Mouse (Mus musculus) MEL (cell line): Measurements from ENCODE around the gene Ssh3. TPM values are rescaled to one million over a fixed set of nuclear protein-coding genes. Genes with fewer than 3 reads are reported as not detected.

Experiments
- DNase-seq: peaks from one replicate; pipeline ENCODE4 v3.0.0; 2011; ENCODE audit warnings: low read depth, low spot score
- H3K27ac ChIP-seq: 2 replicates; pipeline ENCODE4 v1.5.1; 2012; ENCODE audit warnings: low read depth, mild to moderate bottlenecking, control low read depth, low read length, moderate library complexity; ENCODE audit not compliant: control insufficient read depth
- H3K27me3 ChIP-seq, 2 experiments: fragments of 150-350 bp in 1 of 2; sonication (generic) in 1 of 2; 2 replicates each; pipeline ENCODE4 v1.6.1; 2012; ENCODE audit warnings: low read length in 2 of 2, mild to moderate bottlenecking in 2 of 2, improper control_type of control experiment in 1 of 2, moderate library complexity in 1 of 2; ENCODE audit not compliant: insufficient read depth in 2 of 2, control insufficient read depth in 1 of 2
- H3K36me3 ChIP-seq, 2 experiments: 2 replicates each; pipeline ENCODE4 v1.6.1; 2012 to 2014; ENCODE audit warnings: low read length in 2 of 2, improper control_type of control experiment in 1 of 2, inconsistent platforms in 1 of 2, mild to moderate bottlenecking in 1 of 2; ENCODE audit not compliant: insufficient read depth in 2 of 2, control insufficient read depth in 1 of 2
- H3K4me1 ChIP-seq, 2 experiments: fragments of 150-350 bp in 1 of 2; sonication (generic) in 1 of 2; 2 replicates each; pipeline ENCODE4 v1.6.1; 2012; ENCODE audit warnings: low read length in 2 of 2, improper control_type of control experiment in 1 of 2, mild to moderate bottlenecking in 1 of 2; ENCODE audit not compliant: insufficient read depth in 2 of 2, control insufficient read depth in 1 of 2
- H3K4me3 ChIP-seq, 2 experiments: fragments of 150-350 bp in 1 of 2; sonication (generic) in 1 of 2; 2 replicates each; pipeline ENCODE4 v1.5.1; 2012; ENCODE audit warnings: low read depth in 2 of 2, low read length in 2 of 2, mild to moderate bottlenecking in 2 of 2, moderate library complexity in 2 of 2, control low read depth in 1 of 2, improper control_type of control experiment in 1 of 2; ENCODE audit not compliant: control insufficient read depth in 1 of 2, insufficient read depth in 1 of 2
- H3K79me2 ChIP-seq: 2 replicates; pipeline ENCODE4 v1.6.1; 2012; ENCODE audit warnings: mild to moderate bottlenecking, low read length, moderate library complexity; ENCODE audit not compliant: control insufficient read depth, poor library complexity, insufficient read depth
- H3K9ac ChIP-seq: 2 replicates; pipeline ENCODE4 v1.6.1; 2012; ENCODE audit warnings: low read depth, mild to moderate bottlenecking, control low read depth, low read length, moderate library complexity; ENCODE audit not compliant: control insufficient read depth, poor library complexity, severe bottlenecking
- H3K9me3 ChIP-seq: fragments of 150-350 bp; sonication (generic); replicated peaks from 2 replicates; pipeline ENCODE4 v1.6.1; 2012; ENCODE audit warnings: mild to moderate bottlenecking, low read length, improper control_type of control experiment, moderate library complexity; ENCODE audit not compliant: insufficient read depth
- BHLHE40 ChIP-seq: IDR thresholded peaks from 2 replicates; pipeline ENCODE4 v1.6.1; 2012; ENCODE audit warnings: low read depth, mild to moderate bottlenecking, inconsistent platforms, low read length, improper control_type of control experiment, borderline replicate concordance
- CHD1 ChIP-seq: IDR thresholded peaks from 2 replicates; pipeline ENCODE4 v1.6.1; 2012; ENCODE audit warnings: low read depth, mild to moderate bottlenecking, inconsistent platforms, low read length, improper control_type of control experiment
- CHD2 ChIP-seq: IDR thresholded peaks from 2 replicates; pipeline ENCODE4 v1.6.1; 2011; ENCODE audit warnings: low read length, improper control_type of control experiment
- CTCF ChIP-seq, 3 experiments: IDR thresholded peaks in 2 of 3; conservative IDR thresholded peaks in 1 of 3; 2 replicates each; pipeline ENCODE4 v1.5.1; 2011 to 2012; ENCODE audit warnings: low read length in 3 of 3, low read depth in 2 of 3, mild to moderate bottlenecking in 2 of 3, improper control_type of control experiment in 1 of 3, inconsistent platforms in 1 of 3, mixed read lengths in 1 of 3, moderate library complexity in 1 of 3; ENCODE audit not compliant: control insufficient read depth in 1 of 3, insufficient read depth in 1 of 3, poor library complexity in 1 of 3, severe bottlenecking in 1 of 3
- E2F4 ChIP-seq: IDR thresholded peaks from 2 replicates; pipeline ENCODE4 v1.6.1; 2011; ENCODE audit warnings: low read depth, low read length, improper control_type of control experiment, borderline replicate concordance
- ELF1 ChIP-seq: IDR thresholded peaks from 2 replicates; pipeline ENCODE4 v1.6.1; 2014; ENCODE audit warnings: low read depth, mild to moderate bottlenecking, inconsistent platforms, low read length, improper control_type of control experiment, moderate library complexity
- EP300 ChIP-seq, 2 experiments: IDR thresholded peaks; 2 replicates each; pipeline ENCODE4 v1.6.1; 2011; ENCODE audit warnings: improper control_type of control experiment in 2 of 2, low read length in 2 of 2, low read depth in 1 of 2, mild to moderate bottlenecking in 1 of 2
- GABPA ChIP-seq: IDR thresholded peaks from 2 replicates; pipeline ENCODE4 v1.6.1; 2012; ENCODE audit warnings: low read depth, mild to moderate bottlenecking, inconsistent platforms, low read length, improper control_type of control experiment, moderate library complexity
- GATA1 ChIP-seq: IDR thresholded peaks from 2 replicates; pipeline ENCODE4 v1.6.1; 2011; ENCODE audit warnings: low read depth, low read length, improper control_type of control experiment
- HCFC1 ChIP-seq: IDR thresholded peaks from 2 replicates; pipeline ENCODE4 v1.6.1; 2012; ENCODE audit warnings: low read depth, mild to moderate bottlenecking, inconsistent platforms, low read length, improper control_type of control experiment, moderate library complexity
- JUND ChIP-seq: IDR thresholded peaks from 2 replicates; pipeline ENCODE4 v1.6.1; 2011; ENCODE audit warnings: low read depth, mild to moderate bottlenecking, improper control_type of control experiment, low read length
- KAT2A ChIP-seq: conservative IDR thresholded peaks from 2 replicates; pipeline ENCODE4 v1.6.1; 2012; ENCODE audit warnings: low read depth, low read length, improper control_type of control experiment, inconsistent platforms
- MAX ChIP-seq: IDR thresholded peaks from 2 replicates; pipeline ENCODE4 v1.6.1; 2011; ENCODE audit warnings: low read length, improper control_type of control experiment
- MAZ ChIP-seq: IDR thresholded peaks from 2 replicates; pipeline ENCODE4 v1.6.1; 2012; ENCODE audit warnings: low read depth, mild to moderate bottlenecking, inconsistent platforms, low read length, improper control_type of control experiment
- MEF2A ChIP-seq: IDR thresholded peaks from 2 replicates; pipeline ENCODE4 v1.6.1; 2014; ENCODE audit warnings: low read depth, mild to moderate bottlenecking, inconsistent platforms, low read length, improper control_type of control experiment; ENCODE audit not compliant: poor library complexity, insufficient replicate concordance, severe bottlenecking; ENCODE audit errors: extremely low read depth
- MXI1 ChIP-seq: IDR thresholded peaks from 2 replicates; pipeline ENCODE4 v1.6.1; 2011; ENCODE audit warnings: mild to moderate bottlenecking, low read depth, low read length, improper control_type of control experiment
- MYB ChIP-seq: IDR thresholded peaks from 2 replicates; pipeline ENCODE4 v1.6.1; 2011; ENCODE audit warnings: mild to moderate bottlenecking, low read depth, low read length, improper control_type of control experiment
- MYC ChIP-seq: IDR thresholded peaks from 2 replicates; pipeline ENCODE4 v1.6.1; 2011; ENCODE audit warnings: low read depth, mild to moderate bottlenecking, low read length, improper control_type of control experiment, moderate library complexity
- NELFE ChIP-seq: IDR thresholded peaks from 2 replicates; pipeline ENCODE4 v1.6.1; 2011; ENCODE audit warnings: low read depth, low read length, improper control_type of control experiment
- NRF1 ChIP-seq: IDR thresholded peaks from 2 replicates; pipeline ENCODE4 v1.6.1; 2014; ENCODE audit warnings: low read depth, mild to moderate bottlenecking, inconsistent platforms, low read length, improper control_type of control experiment, moderate library complexity; ENCODE audit not compliant: poor library complexity, insufficient read depth, severe bottlenecking
- POLR2A ChIP-seq, 2 experiments: IDR thresholded peaks; 2 replicates each; pipeline ENCODE4 v1.6.1; 2011 to 2012; ENCODE audit warnings: low read length in 2 of 2, mild to moderate bottlenecking in 2 of 2, control low read depth in 1 of 2, improper control_type of control experiment in 1 of 2, low read depth in 1 of 2, moderate library complexity in 1 of 2; ENCODE audit not compliant: control insufficient read depth in 1 of 2, insufficient read depth in 1 of 2, poor library complexity in 1 of 2
- POLR2AphosphoS2 ChIP-seq: IDR thresholded peaks from 2 replicates; pipeline ENCODE4 v1.6.1; 2011; ENCODE audit warnings: low read length, improper control_type of control experiment
- POLR2AphosphoS5 ChIP-seq: IDR thresholded peaks from 2 replicates; pipeline ENCODE4 v1.6.1; 2012; ENCODE audit warnings: low read depth, borderline replicate concordance, mild to moderate bottlenecking, inconsistent platforms, low read length, moderate library complexity, mixed read lengths
- RAD21 ChIP-seq: IDR thresholded peaks from 2 replicates; pipeline ENCODE4 v1.6.1; 2011; ENCODE audit warnings: mild to moderate bottlenecking, low read depth, low read length, improper control_type of control experiment
- RCOR1 ChIP-seq: IDR thresholded peaks from 2 replicates; pipeline ENCODE4 v1.6.1; 2012; ENCODE audit warnings: low read depth, mild to moderate bottlenecking, inconsistent platforms, low read length, improper control_type of control experiment
- SIN3A ChIP-seq: IDR thresholded peaks from 2 replicates; pipeline ENCODE4 v1.6.1; 2012; ENCODE audit warnings: low read length, improper control_type of control experiment, inconsistent platforms
- SMC3 ChIP-seq: IDR thresholded peaks from 2 replicates; pipeline ENCODE4 v1.6.1; 2011; ENCODE audit warnings: low read depth, low read length, improper control_type of control experiment
- TAL1 ChIP-seq: IDR thresholded peaks from 2 replicates; pipeline ENCODE4 v1.6.1; 2012; ENCODE audit warnings: mild to moderate bottlenecking, inconsistent platforms, low read length, moderate library complexity, mixed read lengths
- TBP ChIP-seq: IDR thresholded peaks from 2 replicates; pipeline ENCODE4 v1.8.0; 2011; ENCODE audit warnings: low read depth, low read length, improper control_type of control experiment
- TCF12 ChIP-seq: IDR thresholded peaks from 2 replicates; pipeline ENCODE4 v1.6.1; 2014; ENCODE audit warnings: low read depth, mild to moderate bottlenecking, inconsistent platforms, low read length, improper control_type of control experiment, moderate library complexity
- USF1 ChIP-seq: IDR thresholded peaks from 2 replicates; pipeline ENCODE4 v1.6.1; 2014; ENCODE audit warnings: low read depth, mild to moderate bottlenecking, inconsistent platforms, low read length, improper control_type of control experiment, moderate library complexity
- USF2 ChIP-seq, 2 experiments: IDR thresholded peaks; 2 replicates each; pipeline ENCODE4 v1.6.1; 2011 to 2012; ENCODE audit warnings: improper control_type of control experiment in 2 of 2, low read length in 2 of 2, borderline replicate concordance in 1 of 2, inconsistent platforms in 1 of 2, low read depth in 1 of 2, mild to moderate bottlenecking in 1 of 2; ENCODE audit not compliant: insufficient read depth in 1 of 2
- ZC3H11A ChIP-seq: IDR thresholded peaks from 2 replicates; pipeline ENCODE4 v1.6.1; 2012; ENCODE audit warnings: low read depth, mild to moderate bottlenecking, inconsistent platforms, low read length, improper control_type of control experiment
- ZKSCAN1 ChIP-seq: IDR thresholded peaks from 2 replicates; pipeline ENCODE4 v1.6.1; 2012; ENCODE audit warnings: low read depth, mild to moderate bottlenecking, inconsistent platforms, low read length, improper control_type of control experiment, moderate library complexity
- ZMIZ1 ChIP-seq: IDR thresholded peaks from 2 replicates; pipeline ENCODE4 v1.6.1; 2012; ENCODE audit warnings: low read depth, mild to moderate bottlenecking, inconsistent platforms, low read length, improper control_type of control experiment, moderate library complexity
- ZNF384 ChIP-seq: IDR thresholded peaks from 2 replicates; pipeline ENCODE4 v1.6.1; 2012; ENCODE audit warnings: low read depth, mild to moderate bottlenecking, inconsistent platforms, low read length, improper control_type of control experiment
- polyA plus RNA-seq, 2 experiments: library from polyadenylated mRNA; stranded (reverse) in 1 of 2; unstranded in 1 of 2; fragments of >175 nt in 1 of 2; fragments of >200 nt in 1 of 2; gene quantifications; 2 replicates each; pipeline versions ENCODE4 v1.2.1 to v1.2.4; 2012; ENCODE audit warnings: low replicate concordance in 2 of 2, low read depth in 1 of 2; ENCODE audit not compliant: insufficient read length in 2 of 2, insufficient read depth in 1 of 2, missing spikeins in 1 of 2
- total RNA-seq: library from RNA; depleted of rRNA; stranded (reverse); fragments of 300-350 nt; gene quantifications from 2 replicates; pipeline ENCODE4 v1.2.3, GENCODE M21; 2012

Gene Ssh3
- total and polyA plus RNA-seq, 3 experiments: 9.2 to 14.1 TPM; not detected in 1

GRCm38 (mm10) chr19:4257216-4257896 is 11.6 kb downstream of the Ssh3 start:
- H3K9ac ChIP-seq: peak overlapping the region; percentile 83
- H3K27me3 ChIP-seq: no peaks in the 10 kb centered on the region
- peak; percentile 96 for DNase-seq
- H3K27ac ChIP-seq: peak overlapping the region; percentile 22; the same call in 1 of the 2 replicates
- H3K36me3 ChIP-seq: peaks cover 0 to 3% of the 10 kb centered on the region in 2 experiments; a peak in 1 of 4 replicates
- H3K4me1 ChIP-seq: peaks cover 2 to 4% of the 10 kb centered on the region in 2 experiments; a peak in 3 of 4 replicates
- peaks cover 3% of the 10 kb centered on the region; the same call in 1 of the 2 replicates for H3K79me2 ChIP-seq
- peak overlapping the region; percentile 71 to 80 for H3K4me3 ChIP-seq
- H3K9me3 ChIP-seq: no peaks in the 10 kb centered on the region
- TF ChIP-seq POLR2A (IDR thresholded peaks at IDR 0.05; ENCODE audit: control insufficient read depth in 1 of 2, insufficient read depth in 1 of 2, low read depth in 1 of 2, low read length in 2 of 2, poor library complexity in 1 of 2): peak; percentile 36 to 47; a peak in 1 of 4 replicates
- TF ChIP-seq ELF1: peak; percentile 81
- TF ChIP-seq POLR2AphosphoS2: no peak
- TF ChIP-seq USF1: 0 out of 2 replicates have a peak, but pooled peaks have one; percentile 5
- TF ChIP-seq E2F4: no peak
- peak; percentile 74 to 100 (median 91) for TF ChIP-seq CTCF (IDR thresholded peaks at IDR 0.05 in 2 of 3, conservative IDR thresholded peaks at IDR 0.05 in 1 of 3; ENCODE audit: control insufficient read depth in 1 of 3, insufficient read depth in 1 of 3, low read depth in 2 of 3, low read length in 3 of 3, poor library complexity in 1 of 3, severe bottlenecking in 1 of 3)
- no peak for TF ChIP-seq GABPA
- TF ChIP-seq MXI1: peak; percentile 87
- TF ChIP-seq JUND: no peak
- no peak for TF ChIP-seq CHD2
- peak; percentile 100 for TF ChIP-seq HCFC1
- TF ChIP-seq CHD1: no peak
- peak; percentile 100 for TF ChIP-seq RAD21
- no peak for TF ChIP-seq GATA1
- peak; percentile 59 for TF ChIP-seq NELFE
- peak; percentile 82 for TF ChIP-seq TBP
- peak; percentile 58 for TF ChIP-seq TCF12
- peak; percentile 96 for TF ChIP-seq SIN3A
- no peak for TF ChIP-seq TAL1
- TF ChIP-seq MEF2A: no peak
- TF ChIP-seq RCOR1: 0 out of 2 replicates have a peak, but pooled peaks have one; percentile 21
- TF ChIP-seq BHLHE40: peak; percentile 55; the same call in 1 of the 2 replicates
- peak; percentile 98 for TF ChIP-seq ZC3H11A
- TF ChIP-seq MAX: 0 out of 2 replicates have a peak, but pooled peaks have one; percentile 21
- no peak for TF ChIP-seq MYC
- peak; percentile 94 for TF ChIP-seq KAT2A
- TF ChIP-seq ZNF384: peak; percentile 68
- TF ChIP-seq ZMIZ1: no peak
- TF ChIP-seq MAZ: 0 out of 2 replicates have a peak, but pooled peaks have one; percentile 49
- TF ChIP-seq EP300 (IDR thresholded peaks at IDR 0.05; ENCODE audit: low read depth in 1 of 2, low read length in 2 of 2): no peak
- TF ChIP-seq USF2 (IDR thresholded peaks at IDR 0.05; ENCODE audit: borderline replicate concordance in 1 of 2, insufficient read depth in 1 of 2, low read depth in 1 of 2, low read length in 2 of 2): no peak
- TF ChIP-seq ZKSCAN1: no peak
- peak; percentile 99 for TF ChIP-seq SMC3
- peak; percentile 92 for TF ChIP-seq NRF1
- TF ChIP-seq MYB: no peak
- TF ChIP-seq POLR2AphosphoS5: no peak
